Mouse (Mus musculus): ENCODE results near the gene BC016579.

DNA sequence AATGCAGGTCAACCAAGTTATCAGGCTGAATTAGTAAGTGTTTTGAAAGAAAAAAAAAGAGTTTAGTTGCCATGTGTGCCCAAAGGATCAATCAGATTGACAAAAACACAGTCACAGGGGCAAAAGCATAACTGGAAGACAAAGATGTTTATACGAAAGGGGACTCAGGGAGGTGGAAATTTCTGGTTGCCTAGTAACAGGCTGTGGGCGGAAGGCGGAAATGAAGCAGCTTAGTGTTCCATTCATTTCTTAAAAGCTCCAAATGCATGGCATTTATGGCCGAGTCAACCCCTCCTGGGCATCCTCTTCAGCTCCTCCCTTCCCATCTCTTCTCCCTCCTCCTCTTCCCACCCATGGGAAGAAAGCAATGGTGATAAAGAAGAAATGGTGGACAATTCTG lies 36.3 kb upstream of the BC016579 start:
- no peak for TF ChIP-seq POLR2A (IDR thresholded peaks at IDR 0.05; ENCODE audit: borderline replicate concordance, extremely low read depth, low read depth, low read length)
- no peak for TF ChIP-seq CTCF (IDR thresholded peaks at IDR 0.05; ENCODE audit: insufficient read depth, low read length)
